7 mouse cellular contexts compared by ENCODE assay signal in the genomic region with DNA sequence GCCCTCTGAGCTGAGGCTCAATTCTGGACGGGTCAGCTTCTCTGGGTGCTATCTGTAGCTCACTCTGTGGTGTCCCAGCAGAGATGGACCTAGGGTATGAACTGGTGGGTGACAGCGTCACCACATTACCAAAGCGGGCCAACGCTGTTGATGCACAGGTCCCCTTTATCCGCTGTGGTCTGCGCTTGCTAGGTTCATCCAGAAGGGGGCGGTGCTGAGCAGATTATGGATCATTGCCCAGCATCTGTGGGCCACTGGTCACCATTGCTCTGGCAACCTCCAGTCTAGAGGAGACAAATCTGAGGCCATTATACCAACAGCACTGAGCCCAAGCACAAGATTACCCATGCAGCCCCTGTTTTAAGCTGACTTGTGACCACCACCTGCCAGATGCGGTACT.
A peak's percentile ranks its signal among the peaks of the same experiment; 100 is the strongest.
DNase-seq lines count a peak whose midpoint lies in the region; ATAC-seq and TF ChIP-seq lines count a peak whose summit lies in the region.

No protein-coding gene starts in this region.

- H3K36me3 ChIP-seq in intestine, embryonic 14.5 days (ENCODE audit: control insufficient read depth, insufficient read depth, low read length): no peaks in the 10 kb centered on the region
- H3K36me3 ChIP-seq in intestine, embryonic 16.5 days (ENCODE audit: control insufficient read depth, insufficient read depth, low read length): no peaks in the 10 kb centered on the region
- no peaks in the 10 kb centered on the region for H3K36me3 ChIP-seq in CH12.LX (replicated peaks in 1 of 2; ENCODE audit: control insufficient read depth in 1 of 2, insufficient read depth in 1 of 2, low read length in 1 of 2)

- in situ Hi-C loops in CH12.LX (cut with MboI; ENCODE audit: low pct_ligation_motif_present, low pct_unique_long_range_greater_than_20kb, low sequenced_read_pairs): loop anchor here (5.0 kb wide), 1 partner anchor 108 kb away; no protein-coding TSS in a partner anchor

- H3K27me3 ChIP-seq in intestine, embryonic 14.5 days (replicated peaks; ENCODE audit: control insufficient read depth, insufficient read depth, low read length): no peaks in the 10 kb centered on the region
- no peaks in the 10 kb centered on the region for H3K27me3 ChIP-seq in intestine, embryonic 16.5 days (replicated peaks; ENCODE audit: control insufficient read depth, insufficient read depth, low read length)
- peaks cover 91% of the 10 kb centered on the region for H3K27me3 ChIP-seq in CH12.LX (replicated peaks)

- no peak overlapping the region for H3K4me2 ChIP-seq in intestine, embryonic 14.5 days (ENCODE audit: low read length)
- no peak overlapping the region for H3K4me2 ChIP-seq in intestine, embryonic 16.5 days (ENCODE audit: low read depth, low read length)
- no peak overlapping the region for H3K4me2 ChIP-seq in CH12.LX (ENCODE audit: insufficient read depth, low read depth, poor library complexity, severe bottlenecking)

- ATAC-seq in intestine, embryonic 14.5 days (replicated peaks; ENCODE audit: low FRiP score, low TSS enrichment, low read depth): no peak
- no peak for ATAC-seq in intestine, embryonic 16.5 days
- peak; percentile 52; the same call in 1 of the 2 replicates for ATAC-seq in erythroblast, adult 5-6 weeks (replicated peaks; ENCODE audit: low FRiP score, poor library complexity, severe bottlenecking)

- no peak overlapping the region for H3K27ac ChIP-seq in intestine, embryonic 14.5 days (ENCODE audit: low read depth)
- H3K27ac ChIP-seq in intestine, embryonic 16.5 days (ENCODE audit: low read length): no peak overlapping the region
- no peak overlapping the region for H3K27ac ChIP-seq in CH12.LX (ENCODE audit: insufficient read depth, low read depth)

- DNase-seq in intestine, embryonic 14.5 days (ENCODE audit: low spot score): peak; percentile 55
- DNase-seq in 416B (ENCODE audit: low read depth) (peak; percentile 4), CH12.LX (ENCODE audit: extremely low read depth) (peak; percentile 13), MN1 (ENCODE audit: low spot score) (no peak)
- no peak for DNase-seq in left cerebral cortex, adult 8-10 months (ENCODE audit: low spot score in 2 of 2)

- H3K9me3 ChIP-seq in intestine, embryonic 14.5 days (ENCODE audit: control insufficient read depth, low read length): no peaks in the 10 kb centered on the region
- H3K9me3 ChIP-seq in intestine, embryonic 16.5 days (ENCODE audit: control insufficient read depth, low read length): no peaks in the 10 kb centered on the region
- H3K9me3 ChIP-seq in CH12.LX (replicated peaks; ENCODE audit: low read length): no peaks in the 10 kb centered on the region

- H3K9ac ChIP-seq in intestine, embryonic 14.5 days (ENCODE audit: low read length): no peak overlapping the region
- H3K9ac ChIP-seq in intestine, embryonic 16.5 days (ENCODE audit: low read depth, low read length): no peak overlapping the region
- no peak overlapping the region for H3K9ac ChIP-seq in CH12.LX (ENCODE audit: insufficient read depth, low read depth)

- TF ChIP-seq RAD21 in CH12.LX (IDR thresholded peaks at IDR 0.05; ENCODE audit: low read depth, low read length): peak; percentile 35

- H3K4me3 ChIP-seq in intestine, embryonic 14.5 days (ENCODE audit: low read depth, low read length): no peak overlapping the region
- no peak overlapping the region for H3K4me3 ChIP-seq in intestine, embryonic 16.5 days (ENCODE audit: low read length)
- H3K4me3 ChIP-seq in CH12.LX (replicated peaks in 1 of 3; ENCODE audit: low read depth in 2 of 3, low read length in 2 of 3, poor library complexity in 1 of 3): no peak overlapping the region

- H3K4me1 ChIP-seq in intestine, embryonic 14.5 days (replicated peaks; ENCODE audit: control insufficient read depth, insufficient read depth, low read length): no peaks in the 10 kb centered on the region
- no peaks in the 10 kb centered on the region for H3K4me1 ChIP-seq in intestine, embryonic 16.5 days (ENCODE audit: control insufficient read depth, insufficient read depth, low read length)
- H3K4me1 ChIP-seq in CH12.LX (ENCODE audit: control insufficient read depth in 1 of 2, insufficient read depth in 2 of 2): no peaks in the 10 kb centered on the region

- 54% methylated on average over 8 of the region's 8 CpGs for WGBS in intestine, embryonic 14.5 days
- whole genome bisulfite sequencing in intestine, embryonic 16.5 days: 46% methylated on average over 8 of the region's 8 CpGs

- no peaks in the 10 kb centered on the region for H3K79me2 ChIP-seq in CH12.LX (replicated peaks; ENCODE audit: control insufficient read depth, extremely low read depth, insufficient read depth, poor library complexity, severe bottlenecking)

- no peak for TF ChIP-seq EP300 in CH12.LX (IDR thresholded peaks at IDR 0.05; ENCODE audit: low read length)

- dilution Hi-C loops in CH12.LX (cut with MboI; ENCODE audit: extremely low pct_ligation_motif_present, extremely low pct_unique_long_range_greater_than_20kb, low sequenced_read_pairs): no loop called here

- no peak for TF ChIP-seq POLR2A in CH12.LX (IDR thresholded peaks at IDR 0.05; ENCODE audit: low read depth, low read length)

- peak; percentile 56 to 71 for TF ChIP-seq CTCF in CH12.LX (conservative IDR thresholded peaks at IDR 0.05 in 1 of 2, IDR thresholded peaks at IDR 0.05 in 1 of 2; ENCODE audit: low read depth in 2 of 2, low read length in 2 of 2)

TF ChIP-seq in CH12.LX, 34 proteins besides CTCF, POLR2A, EP300 and RAD21:
- TF ChIP-seq SMC3 (IDR thresholded peaks at IDR 0.05; ENCODE audit: low read depth, low read length): peak; percentile 69
- TF ChIP-seq RCOR1 (conservative IDR thresholded peaks at IDR 0.05; ENCODE audit: low read depth, low read length): no peak

Comparison
In these comparisons a context has a peak if more than half of its experiments do, and no peak if none do; other contexts are left out.
1. DNase-seq: peak in intestine, embryonic 14.5 days (single experiment), 416B (single experiment) and CH12.LX (single experiment); none in MN1 (single experiment) and left cerebral cortex, adult 8-10 months (0 of 2).